Mouse (Mus musculus): ENCODE measurements around the gene Ppm1e.

Gene Ppm1e

GRCm38 (mm10) chr11:87250132-87250531, 108.7 kb downstream of the Ppm1e start:
- no peak for DNase-seq (ENCODE audit: low spot score)

GRCm38 (mm10) chr11:87247494-87247866, 111.3 kb downstream of the Ppm1e start:
- DNase-seq (ENCODE audit: low spot score), result no peak

GRCm38 (mm10) chr11:87246724-87247493, 111.9 kb downstream of the Ppm1e start:
- DNase-seq (ENCODE audit: low spot score), result no peak

DNA sequence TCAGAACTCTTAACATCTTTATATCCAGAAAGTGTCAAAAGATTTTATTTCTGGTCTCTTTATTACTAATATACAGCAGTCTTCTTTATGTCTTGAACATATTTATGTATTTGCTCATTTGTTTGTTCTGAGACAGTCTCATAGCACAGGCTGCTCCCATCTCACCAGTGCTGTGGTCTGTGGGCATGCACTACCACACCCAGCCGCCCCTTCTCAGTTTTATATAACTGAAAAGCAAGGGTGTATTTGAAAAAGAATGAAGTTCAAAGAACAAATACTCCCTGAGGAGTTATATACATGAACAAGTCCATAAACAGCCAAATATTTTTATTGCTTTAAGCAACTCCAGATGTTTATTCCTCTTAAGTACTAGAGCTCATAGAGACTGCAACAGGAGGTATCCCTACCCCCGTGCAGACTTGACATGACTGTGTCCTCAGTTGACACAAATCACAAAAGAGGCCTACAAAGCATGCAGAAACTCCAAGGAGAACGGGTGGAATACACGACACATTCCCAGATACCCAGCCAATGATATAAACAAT, 112.6 kb downstream of the Ppm1e start:
- DNase-seq (ENCODE audit: low spot score), result no peak

- DNase-seq (ENCODE audit: low spot score), result no peak
Measured at GRCm38 (mm10) chr11:87245171-87245840, 113.5 kb downstream of the Ppm1e start.

DNA sequence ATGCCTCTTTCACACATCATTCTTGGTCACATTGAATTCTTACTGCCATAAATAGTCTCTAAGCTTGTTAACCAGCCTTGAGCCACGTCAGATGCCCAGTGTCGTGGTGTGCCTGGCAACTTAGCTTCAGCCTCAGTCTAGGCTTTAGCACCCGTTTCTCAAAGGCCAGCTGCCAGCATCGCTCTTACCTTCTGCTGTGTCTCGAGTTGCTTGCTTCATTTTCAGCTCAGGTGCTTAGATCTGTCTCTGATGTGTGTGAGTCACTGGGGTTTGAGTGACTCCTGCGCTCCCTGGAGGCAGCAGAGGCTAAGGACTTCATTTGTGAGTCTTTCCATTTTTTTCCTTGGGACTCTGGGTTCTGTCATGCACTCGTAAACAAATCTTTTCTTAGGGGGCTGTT, 117.6 kb downstream of the Ppm1e start:
- no peak for DNase-seq (ENCODE audit: low spot score)

GRCm38 (mm10) chr11:87240833-87241215, 118.0 kb downstream of the Ppm1e start:
- no peak for DNase-seq (ENCODE audit: low spot score)

DNA sequence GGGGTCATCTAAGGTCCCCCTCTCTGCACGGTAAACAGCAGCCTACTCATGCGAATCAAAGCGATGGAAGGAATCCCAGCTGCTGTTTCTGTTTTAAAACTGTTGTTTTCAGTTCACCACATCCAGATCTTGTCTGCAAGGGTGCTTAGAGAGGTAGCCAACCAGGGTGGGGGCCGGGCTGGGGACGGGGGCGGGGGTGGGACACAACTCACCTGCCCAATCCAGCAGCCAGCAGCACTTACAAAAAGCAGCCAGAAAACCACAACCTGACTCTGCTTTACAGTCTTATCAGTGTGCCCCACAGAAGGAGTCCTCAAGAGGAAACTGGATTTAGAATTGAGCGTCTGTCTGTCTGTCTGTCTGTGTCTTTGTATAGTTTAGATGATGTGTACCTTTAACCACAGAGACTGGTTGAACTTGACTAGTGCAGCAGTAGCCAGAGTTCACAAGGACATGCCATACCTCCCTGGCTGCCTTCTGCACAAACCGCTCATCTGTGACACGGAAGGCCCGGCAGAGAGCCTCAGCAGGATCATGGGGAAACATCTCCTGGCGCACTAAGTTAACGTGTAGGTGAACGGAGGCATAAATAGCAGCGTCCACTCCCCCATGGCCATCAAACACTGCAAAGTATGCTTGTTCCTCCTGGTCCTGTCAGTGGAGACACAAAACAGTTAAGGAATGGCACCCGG, 118.5 kb downstream of the Ppm1e start:
- DNase-seq (ENCODE audit: low spot score), result no peak

GRCm38 (mm10) chr11:87238891-87239530, 119.8 kb downstream of the Ppm1e start:
- no peak for DNase-seq (ENCODE audit: low spot score)

- no peak for DNase-seq (ENCODE audit: low spot score)
Measured at GRCm38 (mm10) chr11:87235486-87235872, 123.3 kb downstream of the Ppm1e start.

- no peak for DNase-seq (ENCODE audit: low spot score)
Measured at GRCm38 (mm10) chr11:87234743-87235485, 123.9 kb downstream of the Ppm1e start.

DNA sequence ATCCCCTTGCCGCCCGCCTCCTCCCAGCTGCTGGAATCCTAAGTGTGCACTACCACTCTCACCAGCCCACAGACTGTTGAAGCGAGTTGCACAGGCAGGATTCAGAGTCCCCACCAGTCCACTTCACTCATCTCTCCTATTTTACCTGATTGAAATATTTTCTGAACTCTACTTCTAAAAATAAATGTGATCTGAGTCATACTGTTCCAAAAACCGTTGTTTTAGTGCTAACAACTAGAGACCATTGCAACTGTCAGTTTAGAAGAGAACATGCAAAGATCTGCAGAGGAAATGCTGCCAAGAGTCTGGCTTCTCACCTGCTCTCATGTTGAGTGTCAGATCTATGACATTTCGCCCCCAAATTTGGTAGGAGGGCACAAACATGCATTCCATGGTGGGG, 125.4 kb downstream of the Ppm1e start:
- DNase-seq (ENCODE audit: low spot score), result no peak

DNA sequence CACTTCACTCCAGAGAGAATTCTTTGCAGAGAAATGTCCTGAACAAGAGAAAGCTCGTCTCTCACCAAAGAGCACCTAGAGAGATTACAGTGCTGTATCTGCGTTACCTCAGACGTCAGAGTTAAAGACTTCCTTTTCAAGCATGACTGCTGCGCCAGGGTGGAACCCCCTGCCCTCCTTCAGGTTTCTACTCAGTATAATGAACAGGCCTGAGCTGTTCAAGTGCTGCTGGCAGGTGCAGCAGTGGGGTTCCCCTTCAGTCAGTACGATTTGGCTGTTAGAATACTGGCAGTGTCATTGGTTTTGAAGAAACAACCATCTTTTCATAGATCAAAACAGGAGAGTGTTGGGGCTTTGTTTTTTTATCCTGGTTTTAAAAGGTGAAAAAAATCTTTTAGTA, 131.8 kb downstream of the Ppm1e start:
- no peak for DNase-seq (ENCODE audit: low spot score)

DNA sequence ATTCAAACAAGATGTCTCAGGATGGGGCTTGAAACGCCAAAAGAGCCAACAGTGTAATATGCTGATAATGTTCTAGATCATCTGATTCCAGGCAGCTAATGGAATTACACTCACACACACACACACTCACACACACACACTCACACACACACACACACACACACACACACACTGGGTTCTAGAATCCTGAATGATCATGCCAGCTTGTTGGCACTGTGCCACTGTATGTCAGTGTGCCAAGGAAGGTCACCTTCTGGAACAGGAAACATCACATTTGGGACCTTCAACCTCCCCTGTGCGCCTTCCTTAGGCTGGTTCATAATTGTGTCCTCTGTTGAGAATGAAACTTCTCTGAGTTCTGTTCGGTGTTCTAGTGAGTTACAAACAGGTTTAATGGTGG, 136.1 kb downstream of the Ppm1e start:
- DNase-seq (ENCODE audit: low spot score), result no peak

DNA sequence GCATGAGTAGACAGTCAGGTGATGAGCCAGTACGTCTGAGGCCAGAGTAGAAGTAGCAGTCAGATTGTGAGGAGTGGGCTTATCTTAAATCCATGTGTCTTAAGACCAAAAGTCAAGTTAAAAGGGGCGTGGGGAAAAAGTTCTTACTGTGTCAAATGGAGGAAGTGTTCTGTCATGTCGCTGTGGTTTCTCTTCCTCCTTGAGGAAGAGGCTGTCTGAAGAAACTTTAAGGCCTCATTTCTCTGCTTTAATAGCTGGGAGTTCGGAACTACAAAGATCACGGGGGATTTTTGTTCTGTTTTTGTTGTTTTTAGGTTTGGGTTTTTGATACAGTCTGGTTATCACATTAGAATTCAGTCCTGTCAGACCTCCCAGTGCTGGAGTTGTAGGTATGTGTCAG, 146.5 kb downstream of the Ppm1e start:
- no peak for DNase-seq (ENCODE audit: low spot score)

Measured in ovary, adult 18-20 months (tissue).